Mouse (Mus musculus) ovary, adult 18-20 months (tissue): Measurements from ENCODE around the gene Olfr317.
"Not testable (repeated sequence)": the region's sequence is repeated elsewhere in the genome, so short reads cannot be mapped to it uniquely, and the experiment has no call there.

ENCODE experiments used
- DNase-seq: peaks from one replicate; pipeline ENCODE4 v3.0.0; 2022; ENCODE audit warnings: low spot score, mixed read lengths

The Olfr317 gene

GRCm38 (mm10) chr11:58738792-58739262, at the start of gene Olfr317:
Olfr317 (minus strand) TSS chr11:58739212.
- no peak for DNase-seq

GRCm38 (mm10) chr11:58788346-58788745, 49.3 kb upstream of the Olfr317 start:
- no peak for DNase-seq

DNA sequence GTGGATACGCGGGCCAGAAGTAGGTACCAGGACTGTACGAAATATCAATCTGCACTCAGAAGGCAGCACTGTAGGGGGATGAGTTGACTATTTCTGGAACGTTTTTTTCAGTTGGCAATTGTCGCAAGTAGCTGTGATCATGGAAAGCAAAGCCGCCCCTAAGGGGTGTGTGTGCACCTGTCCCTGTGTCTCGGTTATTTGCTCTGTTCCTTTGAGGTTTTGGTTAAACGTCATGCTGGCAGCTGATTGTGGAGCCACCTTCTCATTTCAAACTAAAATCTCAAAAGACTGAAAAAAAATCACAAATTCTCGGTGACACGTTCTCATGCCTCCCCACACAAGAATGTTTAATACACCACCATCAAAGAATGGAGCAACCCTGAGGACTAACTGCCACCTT, 48.6 kb upstream of the Olfr317 start:
- no peak for DNase-seq

DNA sequence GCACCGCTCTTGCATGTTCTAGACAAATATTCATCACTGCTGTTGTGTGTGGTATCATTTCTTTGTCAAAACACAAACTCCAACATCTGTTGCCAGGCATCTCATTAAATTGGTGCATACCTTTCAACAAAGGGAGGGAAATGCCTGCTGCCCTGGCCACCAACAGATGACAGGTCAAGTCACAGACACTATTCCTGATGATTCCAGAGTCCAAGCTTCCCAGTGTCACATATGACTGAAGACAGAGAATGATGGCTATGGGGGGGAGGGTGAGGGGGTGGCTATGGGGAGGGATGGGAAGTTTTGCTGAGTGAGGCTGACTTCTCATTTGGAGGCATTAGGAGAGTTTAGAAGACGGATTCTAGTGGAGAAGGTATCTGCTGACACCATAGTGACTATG, 45.2 kb upstream of the Olfr317 start:
- DNase-seq = no peak

DNA sequence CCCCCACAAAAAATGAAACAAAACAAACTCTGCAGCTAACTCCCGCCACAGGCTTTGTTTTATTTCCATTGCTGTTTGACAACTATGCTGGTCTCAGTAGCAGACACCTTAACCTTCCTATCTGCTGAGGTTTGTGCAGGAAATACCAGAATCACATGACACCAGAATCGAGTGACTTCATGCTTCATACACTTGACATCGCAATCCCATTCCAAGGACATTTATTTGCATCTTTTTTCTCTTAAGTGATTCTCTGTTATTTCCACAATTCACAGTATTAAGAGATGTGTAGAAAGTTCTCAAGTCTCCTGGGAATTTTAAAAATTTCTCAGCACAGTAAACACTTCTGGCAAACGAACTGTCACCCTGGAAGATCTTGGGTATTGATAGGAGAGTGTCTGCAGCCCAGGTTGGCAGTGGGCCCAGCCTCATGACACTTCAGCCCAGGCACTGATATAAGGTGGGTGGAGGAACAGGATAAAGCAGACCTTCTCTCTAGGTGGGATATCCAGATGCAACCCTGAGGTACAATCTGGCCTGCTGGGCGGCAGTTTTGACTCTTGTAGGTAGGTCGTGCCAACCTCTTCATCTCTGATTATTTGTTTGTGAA, 43.6 kb upstream of the Olfr317 start, which contains the start of gene Olfr314:
TSS of gene Olfr314 (plus strand) at position 473 of the 610 bp plus-strand sequence.
- DNase-seq = no peak

DNA sequence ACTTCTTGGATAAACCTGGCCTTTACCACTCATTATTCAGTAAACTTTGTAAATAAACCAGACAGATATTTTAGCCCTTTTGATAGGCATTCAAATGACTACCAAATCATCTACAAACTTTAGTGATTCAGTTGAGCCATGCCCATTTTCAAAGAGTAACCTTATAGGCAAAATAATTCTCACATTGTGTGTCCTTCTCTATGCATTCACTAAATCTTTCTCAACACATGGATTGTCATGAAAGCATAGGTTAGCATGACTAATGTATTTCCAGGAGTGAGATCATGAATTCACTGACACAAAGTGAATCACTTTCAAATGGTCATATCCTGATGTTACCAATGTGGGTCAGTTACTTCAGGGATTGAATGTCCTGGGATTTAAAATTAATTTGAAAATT, 33.9 kb upstream of the Olfr317 start, which contains the start of gene Olfr315:
TSS of gene Olfr315 (plus strand) at position 301 of the 400 bp plus-strand sequence.
- no peak for DNase-seq

DNA sequence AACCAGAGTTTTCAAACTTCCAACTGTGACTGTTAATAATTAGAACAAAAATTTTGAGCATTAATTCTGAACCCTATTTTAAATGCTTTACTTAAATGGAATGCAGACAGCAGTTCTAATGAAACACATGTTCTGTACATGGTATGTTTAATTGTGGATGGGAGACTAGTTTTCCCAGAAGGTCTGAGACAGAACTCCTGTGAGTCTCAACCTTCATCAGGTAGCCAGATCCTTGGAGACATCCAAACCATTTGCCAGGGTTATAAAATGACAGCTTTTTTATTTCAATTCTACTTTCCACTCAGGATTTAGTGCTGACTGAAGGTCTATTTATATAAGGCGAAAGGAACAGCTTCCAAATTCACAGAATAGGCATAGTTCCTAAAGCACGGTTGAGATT, 13.4 kb upstream of the Olfr317 start, which contains the start of gene Olfr316:
TSS of gene Olfr316 (plus strand) at position 301 of the 400 bp plus-strand sequence.
- no peak for DNase-seq

GRCm38 (mm10) chr11:58751096-58751495, 12.1 kb upstream of the Olfr317 start:
- DNase-seq = peak; percentile 26

DNA sequence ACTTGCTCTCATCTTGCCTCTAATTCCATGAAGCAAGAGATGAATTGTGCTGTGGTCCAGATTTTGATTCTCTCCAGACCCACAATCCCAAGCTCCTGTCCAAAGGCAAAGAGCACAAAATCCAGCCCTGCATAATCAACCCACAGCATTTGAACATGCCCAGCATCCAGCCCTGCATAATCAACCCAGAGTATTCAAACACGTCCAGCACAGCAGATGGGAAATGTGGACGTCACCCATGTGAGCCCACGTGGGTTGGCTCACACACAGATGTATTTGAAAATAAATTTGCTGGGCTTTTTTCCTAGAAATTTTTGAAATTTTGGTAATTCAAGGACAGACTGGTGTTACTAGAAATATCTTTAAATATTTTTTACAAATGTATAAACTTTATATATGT, 5.6 kb downstream of the Olfr317 start:
- no peak for DNase-seq

DNA sequence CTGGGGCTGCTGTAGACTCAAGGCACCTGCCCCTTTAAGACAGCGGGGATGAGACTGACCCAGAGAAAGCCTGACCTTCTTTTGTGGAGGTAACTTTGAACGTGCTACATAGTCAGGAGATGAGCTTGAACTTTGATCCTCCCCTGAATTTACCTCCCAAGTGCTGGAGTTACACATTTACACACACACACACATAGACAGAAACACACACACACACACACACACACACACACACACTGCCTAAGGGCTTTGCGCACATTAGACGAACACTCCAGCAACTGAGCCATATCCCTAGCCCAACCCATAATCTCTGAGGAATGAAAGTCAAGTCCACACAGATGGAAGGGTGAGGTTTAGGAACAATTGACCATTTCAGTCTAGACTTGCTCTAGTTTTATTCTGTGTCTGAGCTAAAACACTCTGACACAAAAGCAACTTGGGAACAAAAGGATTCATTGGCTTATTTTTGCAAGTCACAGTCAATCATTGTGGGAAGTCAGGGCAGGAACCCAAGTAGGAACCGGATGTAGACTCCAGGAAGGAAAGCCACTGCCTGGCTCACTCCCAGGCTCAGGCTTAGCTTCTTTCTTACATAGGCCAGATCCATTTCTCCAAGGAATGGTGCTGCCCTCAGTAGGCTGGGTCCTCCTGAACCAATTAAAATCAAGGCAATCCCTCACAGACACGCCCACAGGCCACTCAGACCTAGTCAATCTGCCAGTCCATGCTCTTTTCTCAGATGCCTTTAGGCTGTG, 10.9 kb downstream of the Olfr317 start:
- not testable (repeated sequence) for DNase-seq

DNA sequence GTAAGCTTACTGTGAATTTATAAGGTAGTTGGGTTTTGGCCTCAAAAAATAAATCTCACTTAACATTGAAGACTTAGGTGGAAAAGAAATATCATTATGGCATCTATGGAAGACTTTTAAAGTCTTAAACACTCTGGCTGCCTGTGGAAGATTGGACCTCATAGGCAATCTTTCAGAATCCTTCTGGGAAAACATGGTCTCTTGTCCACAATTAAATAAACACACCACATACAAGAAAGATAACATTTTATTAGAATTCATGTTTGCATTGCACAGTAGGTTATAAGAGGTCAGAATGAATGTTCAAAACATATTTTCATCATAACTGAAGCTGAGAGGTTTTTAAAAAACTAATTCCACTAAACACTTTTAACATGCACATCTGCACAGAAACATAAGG, 15.1 kb downstream of the Olfr317 start, which contains the start of gene Olfr318:
TSS of gene Olfr318 (minus strand) at position 101 of the 400 bp plus-strand sequence.
- DNase-seq = no peak

- no peak for DNase-seq
These were observed 19.3 kb downstream of the Olfr317 start for GRCm38 (mm10) chr11:58719701-58720100.

DNA sequence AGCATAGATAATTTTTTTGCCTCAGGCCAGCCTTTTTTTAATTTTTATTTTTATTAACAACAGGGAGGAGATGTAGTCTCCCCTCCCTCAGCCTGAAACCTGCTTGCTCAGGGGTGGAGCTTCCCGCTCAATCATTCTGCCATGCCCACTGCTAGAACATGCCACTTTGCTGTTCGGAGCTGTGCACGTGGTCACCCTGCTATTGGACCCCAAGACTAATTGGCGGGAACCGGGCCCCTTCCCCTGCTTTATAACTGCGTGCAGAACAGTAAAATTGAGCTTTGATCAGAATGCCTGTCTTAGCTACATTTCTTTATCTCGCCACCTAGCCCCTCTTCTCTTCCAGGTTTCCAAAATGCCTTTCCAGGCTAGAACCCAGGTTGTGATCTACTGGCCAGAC, 21.3 kb downstream of the Olfr317 start:
- DNase-seq = not testable (repeated sequence)

GRCm38 (mm10) chr11:58709086-58709485, 29.9 kb downstream of the Olfr317 start:
- no peak for DNase-seq

DNA sequence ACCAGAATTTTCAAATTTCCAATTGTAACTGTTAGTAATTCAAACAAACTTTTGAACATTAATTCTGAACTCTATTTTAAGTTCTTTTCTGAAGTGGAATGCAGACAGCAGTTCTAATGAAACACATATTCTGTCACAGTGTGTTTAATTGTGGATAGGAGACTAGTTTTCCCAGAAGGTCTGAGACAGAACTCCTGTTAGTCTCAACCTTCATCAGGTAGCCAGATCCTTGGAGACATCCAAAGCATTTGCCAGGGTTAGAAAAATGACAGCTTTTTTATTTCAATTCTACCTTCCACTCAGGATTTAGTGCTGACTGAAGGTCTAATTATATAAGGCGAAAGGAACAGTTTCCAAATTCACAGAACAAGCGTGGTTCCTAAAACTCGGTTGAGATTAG, 40.1 kb downstream of the Olfr317 start, which contains the start of gene Olfr319:
TSS of gene Olfr319 (plus strand) at position 301 of the 400 bp plus-strand sequence.
- no peak for DNase-seq
